Mouse (Mus musculus) hindbrain, postnatal 0 days (tissue): ENCODE results near the gene Zfp865. TPM values are rescaled to one million over a fixed set of nuclear protein-coding genes. Genes with fewer than 3 reads are reported as not detected.

Experiments
- ATAC-seq: fragments of 200-750 bp; cut with Nextera tagmentation; 2 replicates; pipeline ENCODE4 v1.8.0; 2017; ENCODE audit warnings: mild to moderate bottlenecking, moderate TSS enrichment, moderate library complexity
- DNase-seq: peaks from one replicate; pipeline ENCODE4 v3.0.0-alpha.2; 2015; ENCODE audit warnings: low spot score
- H3K27ac ChIP-seq: fragments of 300-500 bp; sonication (generic); 2 replicates; pipeline ENCODE4 v1.5.1; 2014; ENCODE audit warnings: mild to moderate bottlenecking
- H3K27me3 ChIP-seq: fragments of 300-500 bp; sonication (generic); 2 replicates; pipeline ENCODE4 v1.6.1; 2014; ENCODE audit warnings: low read length, mixed read lengths; ENCODE audit not compliant: insufficient read depth
- H3K36me3 ChIP-seq: fragments of 300-500 bp; sonication (generic); 2 replicates; pipeline ENCODE4 v1.6.1; 2014; ENCODE audit warnings: low read length, mixed read lengths; ENCODE audit not compliant: insufficient read depth
- H3K4me1 ChIP-seq: fragments of 300-500 bp; sonication (generic); 2 replicates; pipeline ENCODE4 v1.6.1; 2014; ENCODE audit warnings: antibody characterized with exemption, low read length, mixed read lengths; ENCODE audit not compliant: insufficient read depth
- H3K4me2 ChIP-seq: fragments of 300-500 bp; sonication (generic); 2 replicates; pipeline ENCODE4 v1.6.1; 2014; ENCODE audit warnings: low read depth, mild to moderate bottlenecking, low read length, moderate library complexity, mixed read lengths
- H3K4me3 ChIP-seq: fragments of 300-500 bp; sonication (generic); 2 replicates; pipeline ENCODE4 v1.5.1; 2014; ENCODE audit warnings: low read length
- H3K9ac ChIP-seq: fragments of 300-500 bp; sonication (generic); replicated peaks from 2 replicates; pipeline ENCODE4 v1.6.1; 2014; ENCODE audit warnings: mild to moderate bottlenecking, low read length, moderate library complexity, mixed read lengths
- H3K9me3 ChIP-seq: fragments of 300-500 bp; sonication (generic); 2 replicates; pipeline ENCODE4 v1.6.1; 2016; ENCODE audit warnings: low read length, mixed read lengths
- CTCF ChIP-seq: IDR thresholded peaks from 2 replicates; pipeline ENCODE4 v1.5.1; 2016; ENCODE audit warnings: antibody characterized with exemption, control low read depth, low read depth
- WGBS: fragments of 180-500 bp; shearing (Covaris S2); extraction: QIAGEN DNeasy Blood & Tissue Kit; methylation state at CpG from one replicate; pipeline ENCODE4 v1.1.7; 2014; 5-methylcytosine and 5-hydroxymethylcytosine counted together
- polyA plus RNA-seq: library from polyadenylated mRNA; unstranded; fragments of >200 nt; fragmentation: Nextera tagmentation; extraction: Ambion mirVana; gene quantifications from 2 replicates; pipeline ENCODE4 v1.2.1, GENCODE M21; 2015
- total RNA-seq: library from RNA; depleted of rRNA; stranded (reverse); fragments of >200 nt; gene quantifications from 2 replicates; pipeline ENCODE4 v1.2.3, GENCODE M21; 2014; rRNA removed

The Zfp865 gene
- 41.5 and 43.2 TPM in 2 replicates for total RNA-seq
- 5.4 TPM in 2 replicates for polyA plus RNA-seq

- DNase-seq (peak; percentile 99), ATAC-seq (peak; percentile 90)
- Histone ChIP-seq H3K4me2 (peak within 1 kb of the TSS; percentile 86), H3K4me3 (peak within 1 kb of the TSS; percentile 60), H3K9ac (peak within 1 kb of the TSS; percentile 96), H3K36me3 (peaks cover 11% of the 10 kb centered on the region; the same call in 1 of the 2 replicates), H3K27me3 (no peaks in the 10 kb centered on the region), H3K9me3 (no peaks in the 10 kb centered on the region), H3K4me1 (peaks cover 7% of the 10 kb centered on the region), H3K27ac (peak within 1 kb of the TSS; percentile 93)
- no peak for TF ChIP-seq CTCF
- WGBS = under 1% methylated on average over 49 of the region's 49 CpGs
Observed at GRCm38 (mm10) chr7:5020000-5020681, at the start of gene Zfp865, which contains the start of gene Ccdc106. Zfp865 (plus strand) TSS chr7:5020376. Ccdc106 (plus strand) TSS chr7:5020553.

GRCm38 (mm10) chr7:4971068-4971467 lies 49.1 kb upstream of the Zfp865 start, which contains the start of gene Sbk3:
Sbk3 (minus strand) TSS chr7:4971168.
- no peaks in the 10 kb centered on the region for H3K4me1 ChIP-seq
- H3K27me3 ChIP-seq = no peaks in the 10 kb centered on the region
- 45% methylated on average over 6 of the region's 6 CpGs for WGBS
- DNase-seq = no peak
- TF ChIP-seq CTCF = no peak
- H3K9me3 ChIP-seq = no peaks in the 10 kb centered on the region
- H3K4me3 ChIP-seq = no peak within 1 kb of the TSS
- no peak within 1 kb of the TSS for H3K27ac ChIP-seq
- ATAC-seq = no peak
- no peak within 1 kb of the TSS for H3K4me2 ChIP-seq
- no peak within 1 kb of the TSS for H3K9ac ChIP-seq
- no peaks in the 10 kb centered on the region for H3K36me3 ChIP-seq

GRCm38 (mm10) chr7:4971710-4972109 lies 48.5 kb upstream of the Zfp865 start:
- no peak for TF ChIP-seq CTCF
- H3K36me3 ChIP-seq = no peaks in the 10 kb centered on the region
- no peaks in the 10 kb centered on the region for H3K27me3 ChIP-seq
- 23% methylated on average over 7 of the region's 7 CpGs for WGBS
- no peak overlapping the region for H3K4me2 ChIP-seq
- H3K9ac ChIP-seq = no peak overlapping the region
- DNase-seq = no peak
- no peaks in the 10 kb centered on the region for H3K9me3 ChIP-seq
- H3K4me1 ChIP-seq = no peaks in the 10 kb centered on the region
- H3K4me3 ChIP-seq = no peak overlapping the region
- ATAC-seq = no peak
- H3K27ac ChIP-seq = no peak overlapping the region

- Histone ChIP-seq H3K27me3 (no peaks in the 10 kb centered on the region), H3K4me2 (no peak overlapping the region), H3K9ac (no peak overlapping the region), H3K4me1 (no peaks in the 10 kb centered on the region), H3K9me3 (no peaks in the 10 kb centered on the region), H3K36me3 (no peaks in the 10 kb centered on the region), H3K27ac (no peak overlapping the region), H3K4me3 (no peak overlapping the region)
- no peak for ATAC-seq
- 75% methylated on average over 18 of the region's 18 CpGs for WGBS
- no peak for DNase-seq
- TF ChIP-seq CTCF = no peak
Observed at GRCm38 (mm10) chr7:4972321-4973047, 47.7 kb upstream of the Zfp865 start.

- Histone ChIP-seq H3K4me3 (no peak overlapping the region), H3K27me3 (no peaks in the 10 kb centered on the region), H3K36me3 (no peaks in the 10 kb centered on the region), H3K9me3 (no peaks in the 10 kb centered on the region), H3K9ac (no peak overlapping the region), H3K4me2 (no peak overlapping the region), H3K4me1 (no peaks in the 10 kb centered on the region), H3K27ac (no peak overlapping the region)
- DNase-seq = no peak
- WGBS = 67% methylated on average over 4 of the region's 4 CpGs
- no peak for TF ChIP-seq CTCF
- no peak for ATAC-seq
Observed at GRCm38 (mm10) chr7:4975455-4975854, 44.7 kb upstream of the Zfp865 start.

- no peaks in the 10 kb centered on the region for H3K4me1 ChIP-seq
- no peaks in the 10 kb centered on the region for H3K36me3 ChIP-seq
- 94% methylated on average over 7 of the region's 7 CpGs for WGBS
- H3K4me3 ChIP-seq = no peak overlapping the region
- H3K9ac ChIP-seq = no peak overlapping the region
- no peak overlapping the region for H3K27ac ChIP-seq
- DNase-seq (no peak), ATAC-seq (no peak)
- no peaks in the 10 kb centered on the region for H3K9me3 ChIP-seq
- peak; percentile 14; the same call in 1 of the 2 replicates for TF ChIP-seq CTCF
- no peak overlapping the region for H3K4me2 ChIP-seq
- no peaks in the 10 kb centered on the region for H3K27me3 ChIP-seq
Observed at GRCm38 (mm10) chr7:4976832-4977231, 43.3 kb upstream of the Zfp865 start.

GRCm38 (mm10) chr7:4988250-4988649 lies 31.9 kb upstream of the Zfp865 start:
- H3K36me3 ChIP-seq = 0 out of 2 replicates have a peak, but pooled peaks cover 3% of the 10 kb centered on the region
- H3K9ac ChIP-seq = no peak overlapping the region
- no peak for TF ChIP-seq CTCF
- no peak overlapping the region for H3K27ac ChIP-seq
- DNase-seq (no peak), ATAC-seq (no peak)
- no peaks in the 10 kb centered on the region for H3K27me3 ChIP-seq
- no peak overlapping the region for H3K4me2 ChIP-seq
- 79% methylated on average over 2 of the region's 2 CpGs for WGBS
- H3K9me3 ChIP-seq = no peaks in the 10 kb centered on the region
- H3K4me1 ChIP-seq = no peaks in the 10 kb centered on the region
- H3K4me3 ChIP-seq = no peak overlapping the region
